Mouse (Mus musculus): ENCODE measurements around the gene Olfr1395.
A peak's percentile ranks its signal among the peaks of the same experiment; 100 is the strongest.

Gene Olfr1395

GRCm38 (mm10) chr11:49141974-49142373 is at the start of gene Olfr1395:
Gene Olfr1395 (plus strand): TSS chr11:49142274.
- no peak for DNase-seq (ENCODE audit: extremely low spot score, low spot score)

- no peak for DNase-seq (ENCODE audit: extremely low spot score, low spot score)
Observed at GRCm38 (mm10) chr11:49092786-49093185, 49.3 kb upstream of the Olfr1395 start.

GRCm38 (mm10) chr11:49093861-49094660 is 48.0 kb upstream of the Olfr1395 start:
- DNase-seq (ENCODE audit: extremely low spot score, low spot score) = no peak

GRCm38 (mm10) chr11:49095367-49095766 is 46.7 kb upstream of the Olfr1395 start:
- DNase-seq (ENCODE audit: extremely low spot score, low spot score) = no peak

GRCm38 (mm10) chr11:49100409-49100808 is 41.7 kb upstream of the Olfr1395 start:
- no peak for DNase-seq (ENCODE audit: extremely low spot score, low spot score)

GRCm38 (mm10) chr11:49101500-49101899 is 40.6 kb upstream of the Olfr1395 start:
- no peak for DNase-seq (ENCODE audit: extremely low spot score, low spot score)

GRCm38 (mm10) chr11:49103047-49103693 is 38.9 kb upstream of the Olfr1395 start:
- DNase-seq (ENCODE audit: extremely low spot score, low spot score) = peak; percentile 86

- no peak for DNase-seq (ENCODE audit: extremely low spot score, low spot score)
Observed at GRCm38 (mm10) chr11:49105752-49106151, 36.3 kb upstream of the Olfr1395 start.

- no peak for DNase-seq (ENCODE audit: extremely low spot score, low spot score)
Observed at GRCm38 (mm10) chr11:49107650-49108537, 34.2 kb upstream of the Olfr1395 start.

GRCm38 (mm10) chr11:49108833-49109232 is 33.2 kb upstream of the Olfr1395 start:
- no peak for DNase-seq (ENCODE audit: extremely low spot score, low spot score)

- no peak for DNase-seq (ENCODE audit: extremely low spot score, low spot score)
Observed at GRCm38 (mm10) chr11:49111000-49111399, 31.1 kb upstream of the Olfr1395 start.

GRCm38 (mm10) chr11:49112624-49113219 is 29.4 kb upstream of the Olfr1395 start:
- DNase-seq (ENCODE audit: extremely low spot score, low spot score) = no peak

- no peak for DNase-seq (ENCODE audit: extremely low spot score, low spot score)
Observed at GRCm38 (mm10) chr11:49114158-49114557, 27.9 kb upstream of the Olfr1395 start.

- DNase-seq (ENCODE audit: extremely low spot score, low spot score) = no peak
Observed at GRCm38 (mm10) chr11:49114774-49115173, 27.3 kb upstream of the Olfr1395 start, which contains the start of gene Olfr1396. Gene Olfr1396 (minus strand): TSS chr11:49114874.

GRCm38 (mm10) chr11:49119635-49120034 is 22.4 kb upstream of the Olfr1395 start:
- DNase-seq (ENCODE audit: extremely low spot score, low spot score) = no peak

GRCm38 (mm10) chr11:49124169-49124568 is 17.9 kb upstream of the Olfr1395 start:
- no peak for DNase-seq (ENCODE audit: extremely low spot score, low spot score)

- no peak for DNase-seq (ENCODE audit: extremely low spot score, low spot score)
Observed at GRCm38 (mm10) chr11:49154077-49154476, 12.0 kb downstream of the Olfr1395 start, which contains the start of gene Olfr1394. Gene Olfr1394 (plus strand): TSS chr11:49154377.

- DNase-seq (ENCODE audit: extremely low spot score, low spot score) = no peak
Observed at GRCm38 (mm10) chr11:49156821-49157814, 15.0 kb downstream of the Olfr1395 start.

- peak; percentile 52 for DNase-seq (ENCODE audit: extremely low spot score, low spot score)
Observed at GRCm38 (mm10) chr11:49168839-49169611, 27.0 kb downstream of the Olfr1395 start.

Data from neural tube, embryonic 10.5 days (tissue).